Mouse (Mus musculus): ENCODE measurements around the gene Gsk3a.

Gsk3a gene

GRCm38 (mm10) chr7:25248018-25248647 is 10.5 kb upstream of the Gsk3a start:
- DNase-seq: peak; percentile 54 to 62

GRCm38 (mm10) chr7:25247498-25247897 is 9.8 kb upstream of the Gsk3a start:
- DNase-seq: no peak

GRCm38 (mm10) chr7:25246759-25247137 is 9.1 kb upstream of the Gsk3a start:
- no peak for DNase-seq

GRCm38 (mm10) chr7:25246079-25246758 is 8.6 kb upstream of the Gsk3a start:
- peak; percentile 68 to 81 for DNase-seq

- no peak for DNase-seq
Measured at GRCm38 (mm10) chr7:25244562-25245369, 7.1 kb upstream of the Gsk3a start.

- DNase-seq: no peak
Measured at GRCm38 (mm10) chr7:25243361-25243760, 5.7 kb upstream of the Gsk3a start.

- peak; percentile 65 to 72 for DNase-seq
Measured at GRCm38 (mm10) chr7:25241062-25241461, 3.4 kb upstream of the Gsk3a start.

GRCm38 (mm10) chr7:25240631-25241030 is 3.0 kb upstream of the Gsk3a start:
- DNase-seq: no peak

- DNase-seq: peak; percentile 92 to 94
Measured at GRCm38 (mm10) chr7:25238829-25239623, 1.4 kb upstream of the Gsk3a start.

- DNase-seq: peak; percentile 95 to 96
Measured at GRCm38 (mm10) chr7:25238015-25238706, 510 bp upstream of the Gsk3a start.

- DNase-seq: no peak
Measured at GRCm38 (mm10) chr7:25235526-25235925, 2.1 kb downstream of the Gsk3a start.

- no peak for DNase-seq
Measured at GRCm38 (mm10) chr7:25233061-25233460, 4.6 kb downstream of the Gsk3a start.

- no peak for DNase-seq
Measured at GRCm38 (mm10) chr7:25232101-25232648, 5.5 kb downstream of the Gsk3a start.

GRCm38 (mm10) chr7:25230690-25231285 is 6.9 kb downstream of the Gsk3a start:
- DNase-seq: no peak

- no peak for DNase-seq
Measured at GRCm38 (mm10) chr7:25227523-25228300, 9.9 kb downstream of the Gsk3a start.

GRCm38 (mm10) chr7:25222275-25222967 is 15.2 kb downstream of the Gsk3a start:
- no peak for DNase-seq

- peak; percentile 99 for DNase-seq
Measured at GRCm38 (mm10) chr7:25221102-25221883, 16.4 kb downstream of the Gsk3a start, which contains the start of gene Zfp526. Gene Zfp526, plus strand, starts transcription at chr7:25221425.

GRCm38 (mm10) chr7:25220457-25221101 is 17.1 kb downstream of the Gsk3a start, which contains the start of gene Dedd2:
Gene Dedd2, minus strand, starts transcription at chr7:25220615.
- peak; percentile 57 to 66 for DNase-seq
